Mouse (Mus musculus) spleen, embryonic (tissue): ENCODE measurements around the gene Gtf2f2.
"Not testable (repeated sequence)": the region's sequence is repeated elsewhere in the genome, so short reads cannot be mapped to it uniquely, and the experiment has no call there.

Experiments
- CTCF ChIA-PET: fragments of 350-600 bp; sonication (Branson Sonifier 250); formaldehyde crosslinking; loops from one replicate; lab custom pipeline; 2022; lab: Charles Lee

Gene Gtf2f2

DNA sequence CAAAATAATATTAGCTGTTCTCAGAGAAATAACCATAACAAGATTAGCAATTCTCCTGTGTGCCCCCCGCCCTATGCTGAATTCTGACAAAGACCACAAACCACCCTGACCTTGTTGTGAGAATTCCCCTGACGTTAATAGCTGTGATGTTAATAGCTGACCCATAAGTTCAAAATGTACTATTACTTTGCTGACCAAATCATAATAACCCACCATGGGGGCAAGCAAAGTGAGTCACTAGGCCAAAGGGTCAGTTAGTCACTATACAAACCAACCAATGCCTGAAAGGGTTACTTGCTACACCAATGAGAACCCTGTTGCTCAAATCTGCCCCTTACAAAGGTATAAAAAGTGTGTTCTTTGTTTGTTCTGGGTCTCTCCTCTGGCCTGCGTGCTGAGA is 142.6 kb downstream of the Gtf2f2 start:
- CTCF ChIA-PET = not testable (repeated sequence)

DNA sequence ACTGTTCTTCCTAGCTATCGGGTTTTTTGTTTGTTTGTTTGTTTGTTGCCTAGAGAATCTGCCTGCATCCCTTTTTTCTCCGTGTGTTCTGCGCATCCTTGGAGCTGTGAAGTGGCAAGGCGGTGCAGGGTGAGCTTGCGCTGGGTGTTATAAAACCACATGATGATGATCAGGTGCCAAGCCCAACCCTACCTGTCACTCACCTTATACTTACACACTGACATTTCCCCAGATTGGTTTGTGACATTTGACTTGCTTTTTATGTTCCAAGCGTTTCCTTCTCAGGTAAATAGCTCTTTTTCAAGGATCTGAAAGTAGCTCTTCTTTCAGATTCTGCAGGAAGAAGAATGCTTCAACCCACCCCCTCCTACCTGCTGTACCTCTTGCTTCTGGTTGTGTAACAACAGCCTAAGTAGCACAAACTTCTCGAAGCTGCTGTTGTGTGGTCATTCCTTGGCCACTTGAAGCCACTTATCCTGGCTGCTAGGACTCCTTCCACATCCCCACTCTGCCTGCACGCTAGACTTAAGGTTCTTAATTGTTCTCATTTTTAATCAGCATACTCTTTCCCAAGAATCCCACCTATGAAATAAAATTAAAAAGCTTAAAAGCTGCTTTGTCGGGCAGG is 143.8 kb downstream of the Gtf2f2 start:
- CTCF ChIA-PET = no interaction called here

DNA sequence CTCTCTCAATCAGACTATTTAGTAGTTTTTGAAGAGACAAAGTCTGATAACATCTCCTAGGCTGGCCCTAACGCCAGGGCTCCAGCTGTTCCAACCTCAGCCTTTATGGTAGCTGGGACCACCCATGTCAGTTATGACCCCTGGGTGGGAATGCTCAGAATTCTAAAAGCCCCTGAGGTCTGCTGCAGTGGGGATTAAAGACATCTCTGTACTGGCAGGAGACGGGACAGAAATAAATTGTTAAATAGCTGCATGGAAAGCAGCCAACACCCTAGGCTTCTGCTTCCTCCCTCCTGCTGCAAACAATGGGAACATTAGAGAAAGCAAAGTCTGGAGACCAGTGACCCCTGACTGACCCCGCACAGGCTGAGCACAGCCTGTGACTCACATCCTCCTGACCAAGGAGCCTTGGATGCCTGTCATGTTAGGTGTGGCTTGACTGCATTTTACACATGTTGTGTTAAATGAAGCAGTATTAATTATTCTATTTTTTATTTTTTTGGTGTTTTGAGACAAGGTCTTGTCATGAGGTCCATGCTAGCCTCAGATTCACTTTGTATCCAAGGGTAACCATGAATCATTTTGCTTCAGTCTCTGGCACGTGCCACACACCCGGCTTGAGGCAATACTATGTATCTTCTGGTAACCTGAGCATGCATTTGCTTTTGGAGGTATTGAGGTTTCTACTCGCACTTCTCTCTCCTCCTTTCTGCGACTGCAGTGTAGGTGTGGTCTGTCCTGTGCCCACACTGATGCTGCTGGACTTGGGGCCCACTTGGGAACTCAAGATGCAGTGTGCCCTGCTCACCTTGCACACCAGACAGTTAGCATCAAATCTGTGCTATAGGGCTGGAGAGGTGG is 146.9 kb downstream of the Gtf2f2 start:
- CTCF ChIA-PET = interaction anchor here (0.5 to 0.6 kb wide), 2 partner anchors 9 to 18 kb away, joined by 3 to 4 read pairs; no protein-coding TSS in a partner anchor

DNA sequence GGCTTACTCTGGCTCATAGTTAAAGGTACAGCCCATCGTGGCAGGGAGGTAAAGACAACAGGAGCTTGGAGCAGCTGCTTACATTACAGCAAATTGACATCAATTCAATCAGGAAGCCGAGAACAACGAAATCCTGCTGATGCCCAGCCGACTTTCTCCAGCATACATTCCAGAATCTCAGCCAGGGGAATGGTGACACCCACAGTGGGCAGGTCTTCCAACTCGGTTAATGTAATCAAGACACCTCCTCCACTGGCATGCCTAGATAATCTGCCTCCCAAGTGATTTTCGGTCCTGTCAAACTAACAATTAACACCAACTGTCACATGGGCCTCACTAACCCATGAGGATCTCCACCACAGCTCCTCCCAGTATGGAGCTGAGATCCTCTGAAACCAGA is 148.0 kb downstream of the Gtf2f2 start:
- CTCF ChIA-PET = no interaction called here

DNA sequence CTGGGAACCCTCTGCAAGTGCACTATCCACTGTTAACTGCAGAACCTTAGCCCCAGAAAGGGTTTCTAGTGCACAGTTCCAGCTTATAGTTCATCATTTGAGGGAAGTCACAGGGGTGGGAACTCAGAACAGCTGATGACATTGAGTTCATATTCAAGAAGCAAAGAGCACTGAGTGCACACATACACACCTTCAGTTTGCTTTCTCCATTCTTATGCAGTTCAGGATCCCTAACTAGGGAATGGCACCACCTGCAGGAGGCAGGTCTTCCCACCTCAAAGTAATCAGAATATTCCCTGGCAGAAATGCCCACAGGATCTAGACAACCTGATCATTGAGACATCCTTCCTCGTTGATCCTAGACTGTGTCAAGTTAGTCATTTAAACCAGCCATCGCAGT is 151.0 kb downstream of the Gtf2f2 start:
- CTCF ChIA-PET = no interaction called here

DNA sequence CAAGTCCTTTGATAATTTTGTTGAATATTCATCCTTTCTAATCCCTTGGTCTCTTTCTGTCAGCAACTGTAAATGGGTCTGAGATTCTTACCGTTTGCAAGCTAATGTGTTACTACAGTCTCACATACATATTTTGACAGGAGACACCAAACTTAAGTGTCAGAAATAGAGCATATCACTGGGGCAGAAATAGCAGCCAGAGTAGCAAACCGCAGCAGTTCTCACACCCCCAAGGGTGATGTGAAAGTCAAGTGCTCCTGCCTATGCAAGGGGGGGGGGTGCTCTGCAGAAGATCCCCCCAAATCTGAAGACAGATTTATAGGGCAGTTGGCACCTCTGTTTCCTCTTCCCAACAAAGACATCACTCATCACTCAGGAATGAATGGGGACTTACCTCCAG is 152.5 kb downstream of the Gtf2f2 start:
- CTCF ChIA-PET = no interaction called here

DNA sequence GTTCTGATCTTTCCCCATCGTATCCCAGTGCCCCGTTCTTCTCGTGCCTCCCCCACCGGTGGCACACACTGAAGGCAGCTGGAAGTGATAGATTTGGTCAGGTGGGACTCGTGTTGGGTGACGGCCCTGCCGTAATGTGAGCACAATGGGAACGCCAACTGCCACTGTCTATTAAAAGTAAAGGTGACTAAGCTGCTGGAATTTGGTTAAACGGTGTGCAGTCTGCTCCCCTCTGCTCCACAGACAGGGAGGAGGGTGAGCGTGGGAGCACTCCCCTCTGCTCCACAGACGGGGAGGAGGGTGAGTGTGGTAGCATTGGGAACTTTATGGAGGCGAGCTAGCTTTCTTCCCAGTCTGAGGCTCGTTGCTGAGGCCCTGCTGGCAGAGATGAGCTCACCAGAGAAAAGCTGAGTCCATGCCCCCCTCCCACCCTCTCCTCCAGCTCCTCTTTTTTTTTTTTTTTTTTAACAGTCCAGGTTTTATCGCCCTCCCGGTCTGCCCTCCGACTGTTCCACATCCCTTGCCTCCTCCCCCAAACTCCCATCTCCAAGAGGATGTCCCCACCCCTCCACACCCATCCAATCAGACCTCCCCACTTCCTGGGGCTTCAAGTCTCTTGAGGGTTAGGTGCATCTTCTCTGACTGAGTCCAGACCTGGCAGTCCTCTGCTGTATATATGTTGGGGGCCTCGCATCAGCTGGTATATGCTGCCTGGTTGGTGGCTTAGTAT is 155.2 kb downstream of the Gtf2f2 start:
- CTCF ChIA-PET = no interaction called here

DNA sequence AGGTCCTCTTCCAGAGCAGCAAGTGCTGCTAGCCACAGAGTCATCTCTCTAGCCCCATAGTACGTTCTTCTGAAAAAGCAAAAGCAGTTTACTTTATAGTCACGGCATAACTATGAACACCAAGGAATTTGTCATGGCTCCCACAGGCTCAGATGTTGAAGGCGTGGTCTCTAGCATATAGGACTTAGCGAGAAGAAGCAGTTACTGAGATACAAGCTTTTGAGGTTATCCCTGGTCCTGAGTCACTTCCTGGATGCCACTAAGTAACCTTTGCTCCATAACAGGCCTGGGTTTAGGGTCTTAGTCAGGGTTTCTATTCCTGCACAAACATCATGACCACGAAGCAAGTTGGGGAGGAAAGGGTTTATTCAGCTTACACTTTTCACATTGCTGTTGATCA is 158.6 kb downstream of the Gtf2f2 start:
- CTCF ChIA-PET = no interaction called here

DNA sequence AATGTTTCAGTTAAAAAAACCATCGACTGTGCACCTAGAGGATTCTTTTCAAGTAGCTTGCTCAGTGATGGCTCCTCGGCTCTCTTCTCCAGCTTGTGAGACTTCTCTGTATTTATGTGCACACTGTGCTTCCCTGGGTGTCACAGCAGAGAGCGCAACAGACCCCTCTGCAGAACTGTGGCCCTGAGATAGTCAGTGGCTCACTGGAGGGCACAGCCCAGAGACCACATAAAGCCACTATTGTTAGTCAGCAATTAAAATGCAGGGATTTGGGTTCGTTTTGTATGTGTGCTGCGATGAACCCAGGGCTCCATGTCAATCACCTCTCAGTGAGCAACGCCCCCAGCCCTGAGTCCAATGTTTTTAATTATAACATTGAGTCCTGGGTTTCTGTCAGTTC is 159.8 kb downstream of the Gtf2f2 start:
- CTCF ChIA-PET = no interaction called here

DNA sequence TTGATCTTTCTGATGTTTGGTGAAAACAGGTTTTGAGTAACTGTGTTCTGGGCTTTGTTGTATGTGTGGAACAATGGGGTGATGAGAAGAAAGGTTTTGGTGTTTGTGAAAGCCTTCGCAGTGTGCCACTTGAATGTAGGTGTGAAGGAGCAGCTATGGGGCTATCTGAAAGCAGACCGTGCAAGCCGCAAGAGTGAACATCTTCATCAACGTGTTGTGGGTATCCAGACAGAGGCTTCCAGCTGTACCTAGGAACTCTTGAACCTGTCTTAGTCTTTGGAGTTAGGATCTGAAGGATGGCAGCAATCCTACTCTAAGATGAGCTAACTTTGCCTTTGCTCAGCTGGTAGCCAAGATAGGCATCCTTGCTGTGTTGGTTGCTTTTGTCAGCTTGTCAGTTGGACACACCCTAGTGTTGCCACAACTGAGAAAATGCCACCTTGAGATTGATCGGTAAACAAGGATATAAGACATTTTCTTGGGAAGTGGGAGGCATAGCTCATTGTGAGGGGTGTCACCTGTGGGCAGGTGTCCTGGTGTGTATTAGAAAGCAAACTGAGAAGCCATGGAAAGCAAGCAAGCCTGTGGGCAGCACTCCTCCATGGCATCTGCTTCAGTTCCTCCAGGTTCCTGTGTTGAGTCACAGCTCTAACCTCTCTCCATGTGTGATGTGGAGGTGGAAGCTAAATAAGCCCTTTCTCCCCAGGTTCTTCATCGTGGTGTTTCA is 160.7 kb downstream of the Gtf2f2 start:
- CTCF ChIA-PET = interaction anchor here (1.2 kb wide), 1 partner anchor 15 kb away, joined by 3 read pairs; no protein-coding TSS in a partner anchor

DNA sequence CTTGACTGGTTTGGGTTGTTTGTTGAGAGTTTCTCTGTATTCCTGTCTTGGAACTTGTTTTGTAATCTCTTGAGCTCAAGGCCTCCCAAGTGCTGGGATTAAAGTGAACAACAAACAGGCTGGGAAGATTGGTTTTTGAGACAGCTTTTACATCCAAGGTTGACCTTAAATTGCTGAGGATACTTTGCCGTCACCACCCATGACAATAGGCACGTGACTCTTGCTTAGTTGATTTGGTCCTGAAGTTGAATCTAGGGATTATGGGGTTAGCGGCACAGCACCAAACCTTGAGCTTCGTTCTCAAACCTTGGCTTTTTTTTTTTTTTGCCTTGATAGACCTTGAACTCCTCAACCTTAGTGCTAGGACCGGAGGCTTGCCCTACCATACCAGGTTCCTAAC is 161.4 kb downstream of the Gtf2f2 start:
- CTCF ChIA-PET = interaction anchor here (1.2 kb wide), 1 partner anchor 14 kb away, joined by 3 read pairs; no protein-coding TSS in a partner anchor

DNA sequence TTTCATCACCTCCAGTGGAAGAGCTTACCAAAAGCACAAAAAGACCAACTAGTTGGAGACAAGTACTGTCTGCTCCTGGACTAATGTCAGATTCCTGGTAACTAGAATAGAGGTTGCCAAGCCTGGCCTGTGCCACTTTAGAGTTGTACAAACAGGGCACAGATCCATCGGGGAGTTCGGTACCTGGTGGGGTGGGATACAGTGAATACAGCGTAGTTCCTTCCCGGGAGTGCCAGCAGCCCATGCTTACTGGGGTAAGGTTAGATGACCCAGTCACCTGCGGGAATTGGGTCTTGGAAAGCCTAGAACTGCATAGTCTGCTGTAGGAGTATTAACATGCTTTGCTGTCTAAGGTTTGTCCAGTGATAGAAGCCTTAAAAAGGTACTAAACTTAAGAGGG is 162.2 kb downstream of the Gtf2f2 start:
- CTCF ChIA-PET = no interaction called here

DNA sequence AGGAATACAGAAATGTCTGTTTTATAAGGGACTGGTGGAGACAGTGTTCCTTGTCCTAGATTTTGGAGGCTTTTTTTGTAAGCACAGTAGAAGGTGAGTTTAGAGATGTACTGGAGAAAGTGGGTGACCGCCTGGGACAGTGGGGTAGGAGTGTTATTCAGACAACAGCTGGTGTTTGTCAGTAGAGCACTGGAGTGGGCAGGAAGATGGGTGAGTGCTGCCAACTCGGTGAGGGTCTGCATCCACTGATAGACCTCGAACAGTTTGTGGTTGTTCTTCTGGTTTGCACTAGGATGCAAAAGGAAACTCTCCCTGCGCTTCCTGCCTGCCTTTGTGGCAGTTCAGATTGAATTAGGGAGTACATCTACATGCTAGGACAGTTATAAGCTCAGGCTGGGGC is 163.0 kb downstream of the Gtf2f2 start:
- CTCF ChIA-PET = no interaction called here
